Mouse (Mus musculus): ENCODE results near the gene Plekhh3. TPM values are rescaled to one million over a fixed set of nuclear protein-coding genes. Genes with fewer than 3 reads are reported as not detected.
"Not testable (repeated sequence)": the region's sequence is repeated elsewhere in the genome, so short reads cannot be mapped to it uniquely, and the experiment has no call there.

The Plekhh3 gene
- total RNA-seq, 2 experiments from 2014 or later = 24.5 to 28.5 TPM

DNA sequence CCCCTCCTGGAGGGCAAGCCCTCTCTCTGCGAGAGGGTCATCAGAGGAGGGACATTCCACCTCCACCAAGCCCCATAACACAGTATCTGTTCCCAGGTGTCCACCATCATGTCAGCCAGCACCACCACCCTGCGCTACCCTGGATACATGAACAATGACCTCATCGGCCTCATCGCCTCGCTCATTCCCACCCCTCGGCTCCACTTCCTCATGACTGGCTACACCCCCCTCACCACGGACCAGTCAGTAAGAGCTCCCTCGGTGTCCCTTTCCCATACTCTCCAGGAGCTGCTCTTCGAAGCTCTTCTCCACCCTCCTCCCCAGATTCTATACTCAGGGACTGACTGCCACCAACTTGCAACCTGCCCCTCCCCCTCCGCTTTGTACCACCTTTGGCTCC lies 11.0 kb downstream of the Plekhh3 start:
- DNase-seq (ENCODE audit: low spot score); intact Hi-C loops (cut with DNase I): not testable (repeated sequence)

DNA sequence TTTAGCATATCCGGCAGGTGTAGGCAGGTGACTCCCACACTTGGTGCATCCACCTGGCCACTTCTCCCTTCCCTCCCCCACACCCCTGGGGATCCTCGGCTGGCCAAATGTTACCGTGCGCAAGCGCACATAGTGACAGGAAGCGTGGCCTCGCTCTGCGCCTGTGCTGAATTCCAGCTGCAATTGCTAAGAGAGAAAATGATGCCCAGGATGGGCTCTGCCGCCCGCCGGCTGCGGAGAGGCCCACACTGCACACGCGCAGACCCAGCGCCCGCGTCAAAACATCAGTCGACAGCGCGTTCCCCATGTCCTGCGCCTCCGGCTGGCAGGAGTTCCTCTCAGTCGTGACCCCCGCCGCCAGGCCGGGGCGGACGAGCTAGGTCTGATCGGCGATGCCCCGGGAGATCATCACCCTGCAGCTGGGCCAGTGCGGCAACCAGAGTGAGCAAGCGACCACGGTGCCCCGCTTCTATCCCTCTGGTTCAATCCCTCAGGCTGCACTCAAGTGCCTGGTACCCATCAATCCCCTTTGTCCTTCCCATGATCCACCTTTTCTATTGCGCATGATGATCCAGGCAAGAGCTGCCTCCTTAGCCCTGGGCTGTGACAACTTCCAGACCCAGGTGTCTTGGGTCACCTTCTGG lies 15.3 kb downstream of the Plekhh3 start, which contains the start of gene Tubg2:
Tubg2 (plus strand) TSS at position 180 of the 644 bp plus-strand sequence.
- intact Hi-C loops (cut with DNase I) = no loop called here
- DNase-seq (ENCODE audit: low spot score) = no peak

DNA sequence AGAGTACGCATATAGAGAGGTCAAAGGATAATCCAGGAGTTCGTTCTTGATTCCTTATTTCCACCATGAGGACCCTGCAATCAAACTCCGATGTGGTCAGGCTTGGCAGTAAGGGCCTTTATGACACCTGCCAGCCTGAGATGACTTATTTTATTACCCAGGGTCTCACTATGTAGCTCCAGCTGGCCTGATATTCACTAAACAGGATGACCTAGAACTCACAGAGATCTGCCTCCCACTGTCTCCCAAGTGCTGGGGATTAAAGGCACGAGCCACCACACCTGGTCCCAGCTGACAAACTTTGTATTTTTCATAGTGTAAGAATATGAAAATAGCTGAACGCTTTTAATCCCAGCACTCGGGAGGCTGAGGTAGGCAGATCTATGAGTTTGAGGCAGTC lies 16.0 kb downstream of the Plekhh3 start:
- DNase-seq (ENCODE audit: low spot score) = no peak
- intact Hi-C loops (cut with DNase I) = no loop called here

DNA sequence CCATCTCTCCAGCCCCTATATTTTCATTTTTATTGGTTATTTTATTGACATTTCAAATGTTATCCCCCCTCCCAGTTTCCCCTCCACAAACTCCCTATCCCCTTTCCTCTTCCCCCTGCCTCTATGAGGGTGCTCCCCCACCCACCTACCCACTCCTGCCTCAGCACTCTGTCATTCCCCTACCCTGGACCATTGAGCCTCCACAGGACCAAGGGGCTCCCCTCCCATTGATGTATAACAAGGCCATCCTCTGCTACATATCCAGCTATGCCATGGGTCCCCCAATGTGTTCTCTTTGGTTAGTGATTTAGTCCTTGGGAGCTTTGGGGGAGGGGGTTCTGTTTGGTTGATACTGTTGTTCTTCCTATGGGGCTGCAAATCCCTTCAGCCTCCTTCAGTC lies 16.5 kb downstream of the Plekhh3 start:
- intact Hi-C loops (cut with DNase I) = no loop called here
- DNase-seq (ENCODE audit: low spot score) = no peak

DNA sequence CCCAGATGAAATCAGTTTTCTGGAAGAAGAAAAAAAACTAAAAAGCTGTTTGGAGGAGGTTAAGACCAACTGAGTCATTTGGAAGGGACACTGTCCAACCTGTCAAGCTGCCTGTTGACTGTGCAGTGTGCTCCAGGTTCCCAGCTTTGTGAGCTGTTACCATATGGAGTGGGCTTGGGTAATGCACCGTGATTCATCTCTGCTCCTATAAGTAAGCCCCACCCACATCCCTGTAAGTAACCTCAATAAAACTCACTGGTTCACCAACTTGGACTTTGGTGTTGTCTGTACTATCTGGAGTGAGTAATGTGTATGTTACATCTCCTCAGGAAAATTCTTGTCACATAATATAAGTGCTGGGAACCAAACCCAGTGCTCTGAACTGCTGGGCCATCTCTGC lies 18.3 kb downstream of the Plekhh3 start:
- intact Hi-C loops (cut with DNase I) = no loop called here
- no peak for DNase-seq (ENCODE audit: low spot score)

DNA sequence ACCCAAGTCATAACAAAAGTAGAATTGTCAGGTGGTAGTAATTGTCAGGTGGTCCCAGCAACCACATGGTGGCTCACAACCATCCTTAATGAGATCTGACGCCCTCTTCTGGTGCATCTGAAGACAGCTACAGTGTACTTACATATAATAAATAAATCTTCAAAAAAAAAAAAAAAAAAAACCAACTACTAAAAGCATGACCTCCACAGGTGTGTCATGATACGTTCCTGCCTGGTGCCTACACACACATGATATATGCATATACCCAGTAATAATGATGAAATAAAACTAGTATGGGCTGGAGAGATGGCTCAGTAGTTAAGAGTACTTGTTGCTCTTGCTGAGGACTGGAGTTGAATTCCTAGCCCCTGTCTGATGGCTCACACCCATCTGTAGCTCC lies 20.1 kb downstream of the Plekhh3 start:
- intact Hi-C loops (cut with DNase I) = no loop called here
- DNase-seq (ENCODE audit: low spot score) = no peak

DNA sequence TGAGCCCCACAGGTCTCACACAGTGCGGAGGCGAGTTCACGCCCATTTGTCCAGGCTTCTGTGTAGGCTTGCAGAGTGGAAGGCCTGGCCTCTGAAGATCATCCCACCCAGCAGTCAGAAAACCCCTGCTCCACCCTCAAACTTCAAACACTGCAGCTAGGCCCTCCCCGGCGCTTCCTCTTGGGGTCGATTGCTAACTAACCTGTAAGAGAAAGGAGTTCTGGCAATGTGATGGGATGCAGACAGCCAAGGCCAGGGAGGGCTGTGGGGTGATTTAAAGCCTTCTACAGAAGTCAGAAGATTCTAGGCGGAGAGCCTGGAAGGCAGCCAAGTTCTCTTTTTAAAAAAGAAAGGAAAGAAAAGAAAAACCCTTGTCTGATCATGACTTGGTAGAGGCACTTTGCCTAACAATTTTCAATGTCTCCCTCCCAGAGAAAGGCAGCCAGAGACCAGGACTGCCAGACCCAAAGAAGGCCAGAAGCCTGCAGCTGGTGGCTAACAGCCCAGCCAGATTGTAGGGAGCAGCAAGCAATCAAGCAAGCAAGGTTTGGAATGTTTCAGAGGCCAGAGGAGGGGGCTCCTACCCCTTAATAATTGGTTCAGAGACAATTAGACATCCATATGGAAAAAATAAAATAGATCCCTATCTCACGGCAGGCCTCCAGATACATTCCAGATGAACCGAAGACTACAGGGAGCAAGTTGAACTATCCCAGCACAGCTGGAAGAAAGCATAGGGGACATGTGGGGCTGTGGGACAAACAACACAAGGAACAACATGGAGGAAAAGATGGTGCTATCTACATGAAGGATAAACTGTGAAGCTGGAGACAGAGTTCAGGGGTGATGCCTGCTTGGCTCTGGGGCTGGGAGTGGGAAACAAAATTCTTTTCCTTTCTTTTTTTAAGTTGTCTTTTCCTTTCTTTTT lies 21.7 kb downstream of the Plekhh3 start:
- intact Hi-C loops (cut with DNase I) = no loop called here
- DNase-seq (ENCODE audit: low spot score) = no peak

DNA sequence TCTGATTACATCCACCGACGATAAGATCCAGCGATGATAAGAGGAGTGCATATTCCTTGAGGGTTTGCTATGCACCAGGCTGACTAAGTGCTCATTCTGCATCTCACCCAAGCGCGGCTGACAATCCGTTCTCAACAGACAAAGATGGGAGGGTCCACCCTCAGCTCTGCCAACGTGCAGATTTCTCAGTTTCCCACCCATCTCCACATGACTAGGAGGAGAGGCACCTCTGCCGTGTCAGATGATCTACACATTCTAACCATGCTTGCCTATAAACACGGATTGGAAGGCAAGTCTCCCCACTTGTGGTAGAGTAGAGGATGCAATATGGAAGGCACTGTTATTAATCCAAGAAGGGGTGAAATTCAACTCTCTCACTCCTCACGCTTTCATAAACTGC lies 22.4 kb downstream of the Plekhh3 start:
- no peak for DNase-seq (ENCODE audit: low spot score)
- intact Hi-C loops (cut with DNase I) = no loop called here

DNA sequence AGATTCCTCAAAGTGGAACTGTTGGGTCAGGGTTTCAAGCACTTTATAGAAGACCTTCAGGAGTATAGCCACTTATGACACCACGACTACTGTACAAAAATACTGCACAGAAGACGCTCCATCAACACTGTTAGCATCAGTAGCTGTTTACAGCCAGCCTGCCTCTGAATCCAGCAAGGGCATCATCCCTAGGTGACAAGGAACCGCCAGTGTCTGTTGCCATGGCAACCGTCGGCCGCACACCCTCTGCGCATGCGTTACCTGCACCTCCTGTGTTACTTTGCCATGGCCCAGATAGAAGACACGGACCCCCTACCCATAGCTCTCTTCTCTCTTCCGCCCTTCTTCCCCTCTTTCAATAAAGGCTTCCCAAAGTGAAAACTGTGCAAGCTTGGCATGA lies 24.8 kb downstream of the Plekhh3 start:
- no peak for DNase-seq (ENCODE audit: low spot score)
- intact Hi-C loops (cut with DNase I) = no loop called here

DNA sequence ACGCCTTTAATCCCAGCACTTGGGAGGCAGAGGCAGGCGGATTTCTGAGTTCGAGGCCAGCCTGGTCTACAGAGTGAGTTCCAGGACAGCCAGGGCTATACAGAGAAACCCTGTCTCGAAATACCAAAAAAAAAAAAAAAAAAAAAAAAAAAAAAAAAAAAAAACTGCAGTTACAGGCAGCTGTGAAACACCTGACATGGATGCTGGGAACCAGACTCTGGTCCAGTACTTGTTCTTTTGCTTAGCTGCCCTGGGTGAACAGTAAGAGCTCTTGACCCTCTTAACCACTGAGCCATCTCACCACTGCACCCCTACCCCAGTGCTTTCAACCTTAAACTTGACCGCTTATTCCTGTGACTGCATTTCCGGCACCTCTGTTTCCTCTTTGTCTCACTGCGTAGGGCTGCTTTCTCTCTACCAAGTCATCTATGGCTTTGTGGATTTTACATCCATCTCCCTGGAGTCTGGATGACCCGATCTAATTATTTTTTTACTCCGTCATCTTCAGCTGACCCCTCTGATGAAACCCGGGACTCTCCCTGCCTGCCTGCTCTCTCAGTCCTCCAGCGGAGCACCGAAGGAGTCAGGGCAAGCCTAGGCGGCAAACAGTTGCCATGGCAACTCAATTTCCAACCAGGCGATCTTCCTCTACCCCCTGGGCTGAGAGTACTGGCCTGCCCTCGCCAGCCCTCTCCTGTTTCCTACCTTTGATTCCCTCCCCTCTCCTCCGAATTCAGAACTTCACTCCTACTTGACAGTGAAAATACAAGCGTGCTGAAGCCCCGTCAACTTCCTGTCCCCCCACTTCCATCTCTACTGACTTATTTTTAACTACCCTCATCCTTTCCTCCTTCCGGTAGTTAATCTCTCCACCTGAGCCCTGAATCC lies 27.6 kb downstream of the Plekhh3 start:
- intact Hi-C loops (cut with DNase I) = no loop called here
- DNase-seq (ENCODE audit: low spot score) = no peak

DNA sequence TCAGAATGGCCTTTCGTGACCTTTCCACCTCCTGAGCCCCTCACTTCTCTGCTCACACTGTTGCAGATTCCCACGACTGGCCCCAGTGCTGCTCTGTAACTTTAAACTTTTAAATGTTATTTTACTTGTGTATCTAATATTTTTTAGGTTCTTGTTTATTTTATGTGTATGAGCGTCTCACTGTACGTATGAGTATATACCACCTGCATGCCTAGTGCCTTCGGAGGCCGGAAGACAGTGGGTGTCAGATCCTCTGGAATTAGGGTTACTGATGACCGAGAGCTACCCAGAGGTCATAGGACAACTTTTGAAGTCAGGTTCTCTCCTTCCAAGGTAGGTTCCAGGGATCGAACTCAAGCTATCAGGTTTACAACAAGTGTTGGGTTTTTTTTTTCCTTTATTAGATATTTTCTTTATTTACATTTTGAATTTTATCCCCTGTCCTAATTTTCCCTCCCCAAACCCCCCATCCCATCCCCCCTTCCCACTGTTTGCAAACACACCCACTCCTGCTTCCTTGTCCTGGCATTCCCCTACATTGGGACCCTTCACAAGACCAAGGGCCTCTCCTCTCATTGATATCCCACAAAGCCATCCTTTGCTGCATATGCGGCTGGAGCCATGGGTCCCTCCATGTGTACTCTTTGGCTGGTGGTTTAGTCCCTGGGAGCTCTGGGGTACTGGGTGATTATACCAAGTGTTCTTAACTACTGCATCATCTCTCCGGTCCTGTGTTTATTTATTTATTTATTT lies 28.8 kb downstream of the Plekhh3 start:
- no peak for DNase-seq (ENCODE audit: low spot score)
- intact Hi-C loops (cut with DNase I) = no loop called here

DNA sequence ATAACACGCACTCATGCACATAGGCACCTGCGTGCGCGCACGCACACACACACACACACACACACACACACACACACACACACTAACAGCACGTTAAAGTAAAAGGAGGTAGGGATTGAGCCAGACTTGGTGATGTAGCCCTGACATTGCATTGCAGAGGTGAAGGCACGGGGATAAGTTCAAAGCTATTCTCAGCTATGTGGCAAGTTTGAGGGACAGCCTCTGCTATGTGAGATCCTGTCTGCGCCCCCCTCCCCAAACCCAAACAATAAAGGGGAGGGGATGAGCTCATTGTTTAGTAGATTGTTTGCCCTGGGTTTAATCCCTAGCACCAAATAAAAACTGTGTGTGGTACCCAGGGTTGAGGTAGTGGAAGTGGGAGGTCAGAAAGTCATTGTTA lies 30.1 kb downstream of the Plekhh3 start:
- intact Hi-C loops (cut with DNase I) = no loop called here

DNA sequence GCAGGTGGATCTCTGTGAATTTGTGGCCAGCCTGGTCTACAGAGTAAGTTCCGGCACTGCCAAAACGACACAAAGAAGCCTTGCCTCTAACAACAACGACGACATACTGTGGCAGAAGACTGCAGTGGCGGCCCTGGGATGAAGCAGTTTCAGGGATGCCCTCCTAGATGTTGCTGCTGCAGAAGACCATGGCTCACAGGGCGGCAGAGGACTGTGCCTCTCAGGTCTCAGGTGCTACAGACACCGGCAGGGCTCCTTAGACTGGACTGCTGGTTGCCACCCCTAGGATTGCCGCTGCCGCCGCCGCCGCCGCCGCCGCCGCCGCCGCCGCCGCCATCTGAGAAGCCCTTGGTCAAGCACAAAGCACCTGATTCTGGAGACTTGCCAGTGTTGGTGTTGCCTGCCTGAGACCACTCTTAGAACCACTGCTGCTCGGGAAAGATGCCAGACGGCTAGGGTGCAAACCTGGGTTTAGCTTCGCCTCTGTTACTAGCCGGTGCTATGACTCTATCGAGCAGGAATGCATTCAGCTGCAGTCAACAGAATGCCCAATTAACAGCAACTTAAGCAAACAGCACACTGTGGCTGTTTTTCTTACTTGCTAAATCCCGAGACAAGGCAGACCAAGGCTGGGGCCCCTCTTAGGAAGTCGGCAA lies 30.9 kb downstream of the Plekhh3 start:
- intact Hi-C loops (cut with DNase I) = no loop called here

More for the DNA sequence above, 30.1 kb downstream of the Plekhh3 start:
- DNase-seq (ENCODE audit: low spot score) = no peak

DNA sequence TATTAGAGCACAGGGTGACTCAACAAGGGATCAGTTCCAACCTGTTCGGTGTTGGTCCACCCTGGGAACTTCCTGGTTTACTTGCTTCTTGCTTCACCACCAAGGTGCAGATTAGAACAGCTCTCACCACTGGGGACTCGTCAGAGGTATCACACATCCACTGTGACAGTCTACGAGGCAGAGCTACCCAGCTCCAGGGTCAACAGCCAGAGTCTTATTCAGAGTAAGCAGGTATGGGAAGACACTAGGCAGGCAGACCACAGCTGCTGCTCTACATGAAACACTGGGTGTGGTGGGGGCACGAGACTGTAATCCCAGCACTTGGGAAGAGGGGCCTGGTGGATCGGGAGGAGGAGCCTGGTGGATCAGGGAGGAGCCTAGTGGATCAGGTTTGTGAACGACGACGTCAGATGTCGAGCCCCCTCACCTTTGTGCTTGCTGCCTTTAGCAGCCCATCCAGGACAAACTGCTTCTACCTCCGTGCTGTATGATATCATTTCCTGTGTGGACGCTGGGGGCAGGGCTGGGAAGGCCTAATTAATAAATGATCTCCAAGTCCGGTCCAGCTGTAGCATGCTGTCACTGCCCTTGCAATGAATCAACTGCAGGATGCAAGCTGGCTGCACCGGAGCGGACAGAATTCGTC lies 32.5 kb downstream of the Plekhh3 start:
- intact Hi-C loops (cut with DNase I) = no loop called here
- DNase-seq (ENCODE audit: low spot score) = no peak

More for the DNA sequence above, 30.9 kb downstream of the Plekhh3 start:
- DNase-seq (ENCODE audit: low spot score) = no peak

DNA sequence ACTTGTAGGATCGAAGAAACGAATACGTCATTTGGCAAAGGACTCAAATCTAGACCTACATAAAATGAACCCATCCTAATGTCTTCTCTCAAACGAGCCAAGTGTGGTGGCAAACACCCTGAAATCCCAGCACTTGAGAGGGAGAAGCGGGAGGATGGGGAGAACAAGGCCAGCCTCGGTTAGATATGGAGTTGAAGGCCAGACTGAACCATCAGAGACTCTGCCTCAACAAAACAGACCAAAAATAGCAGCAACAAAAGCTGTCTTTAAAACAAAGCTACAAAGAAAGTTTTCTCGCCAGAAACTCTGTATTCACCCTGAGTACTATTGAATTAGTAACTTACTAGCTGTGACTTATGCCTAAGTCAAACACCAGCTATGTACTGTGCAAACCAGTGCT lies 34.2 kb downstream of the Plekhh3 start:
- DNase-seq (ENCODE audit: low spot score) = no peak
- intact Hi-C loops (cut with DNase I) = no loop called here

DNA sequence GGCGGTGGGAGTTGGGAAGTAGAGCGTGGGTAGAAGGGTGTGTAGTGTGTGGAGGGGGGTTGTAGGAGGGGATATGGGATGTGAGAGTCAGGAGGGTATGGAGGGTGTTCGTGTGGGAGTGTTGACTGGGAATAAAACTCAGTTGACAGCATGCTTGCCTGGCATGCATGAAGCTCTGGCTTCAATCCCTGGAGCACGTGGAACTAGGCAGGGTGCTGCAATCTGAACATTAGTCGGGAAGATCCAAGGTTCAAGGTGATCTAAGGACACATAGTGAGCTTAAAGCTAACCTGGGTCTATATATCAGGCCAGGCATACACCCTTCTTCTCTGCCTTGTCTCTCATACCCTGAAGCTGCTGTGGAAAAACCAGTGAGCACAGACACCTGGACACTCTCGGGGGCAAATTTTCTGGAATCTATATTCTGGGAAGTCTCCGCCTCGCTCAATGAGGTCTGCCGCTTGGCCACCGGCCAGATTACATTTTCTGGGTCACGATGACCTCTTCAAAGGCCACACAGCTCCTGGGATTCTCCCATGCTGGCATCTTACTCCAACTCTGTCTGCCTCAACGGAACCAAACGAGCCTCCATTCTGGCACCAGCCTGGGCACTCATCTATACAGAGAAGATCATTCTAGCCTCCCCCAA lies 36.8 kb downstream of the Plekhh3 start:
- intact Hi-C loops (cut with DNase I) = no loop called here
- DNase-seq (ENCODE audit: low spot score) = no peak

DNA sequence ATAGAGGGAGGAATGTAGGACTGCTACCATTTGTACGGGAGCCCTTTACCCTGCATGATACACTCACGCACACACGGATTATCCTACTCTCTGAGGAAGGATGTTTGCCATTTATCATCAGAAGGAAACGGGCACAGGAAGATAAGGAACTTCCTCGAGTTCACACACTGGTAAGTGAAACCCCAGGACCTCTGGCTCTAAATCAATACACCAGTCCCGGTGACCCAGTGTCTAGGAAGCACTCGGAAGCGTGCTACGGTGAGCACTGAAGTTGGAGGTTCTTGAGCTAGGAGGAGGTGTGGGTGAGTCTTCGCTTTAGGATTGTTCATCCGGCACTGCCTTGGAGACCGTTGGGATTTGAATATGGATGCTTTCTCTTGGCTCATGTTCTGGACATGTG lies 38.1 kb downstream of the Plekhh3 start:
- intact Hi-C loops (cut with DNase I) = no loop called here
- DNase-seq (ENCODE audit: low spot score) = no peak

DNA sequence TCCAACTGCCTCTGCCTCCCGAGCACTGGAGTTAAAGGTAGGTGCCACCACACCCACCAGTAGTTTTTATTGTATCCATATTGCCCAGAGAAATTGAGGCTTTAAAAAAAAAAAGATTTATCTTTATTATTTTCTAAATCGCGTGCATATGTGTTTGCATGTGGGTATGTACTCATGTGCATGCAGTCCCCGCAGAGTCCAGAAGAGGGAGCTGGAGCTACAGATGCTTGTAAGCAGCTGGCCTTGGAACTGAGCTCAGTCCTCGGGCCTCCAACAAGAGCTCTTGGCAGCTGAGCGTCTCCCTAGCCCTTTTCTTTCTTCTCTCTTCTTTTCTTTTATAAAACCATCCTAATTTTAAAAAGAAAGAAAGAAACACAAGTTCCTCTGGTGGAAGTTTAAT lies 39.5 kb downstream of the Plekhh3 start:
- intact Hi-C loops (cut with DNase I) = no loop called here
- no peak for DNase-seq (ENCODE audit: low spot score)
